Mouse (Mus musculus) erythroblast, embryonic 14.5 days (primary cell): ENCODE results near the gene Rpl13a. TPM values are rescaled to one million over a fixed set of nuclear protein-coding genes. Genes with fewer than 3 reads are reported as not detected.
"Not testable (repeated sequence)": the region's sequence is repeated elsewhere in the genome, so short reads cannot be mapped to it uniquely, and the experiment has no call there.

Source experiments
- H3K27me3 ChIP-seq: 2 replicates; pipeline ENCODE4 v1.6.1; 2012; ENCODE audit warnings: inconsistent platforms; ENCODE audit not compliant: control insufficient read depth
- H3K36me3 ChIP-seq: 2 replicates; pipeline ENCODE4 v1.6.1; 2012; ENCODE audit warnings: mild to moderate bottlenecking, inconsistent platforms; ENCODE audit not compliant: control insufficient read depth
- H3K4me1 ChIP-seq: 2 replicates; pipeline ENCODE4 v1.6.1; 2012; ENCODE audit warnings: inconsistent platforms; ENCODE audit not compliant: control insufficient read depth
- H3K4me3 ChIP-seq: replicated peaks from 2 replicates; pipeline ENCODE3; 2012; ENCODE audit warnings: moderate library complexity, mild to moderate bottlenecking, inconsistent platforms
- H3K9me3 ChIP-seq: 2 replicates; pipeline ENCODE4 v1.6.1; 2012; ENCODE audit warnings: low read length, inconsistent platforms, mixed read lengths; ENCODE audit not compliant: control insufficient read depth
- GATA1 ChIP-seq: IDR thresholded peaks from 2 replicates; pipeline ENCODE4 v1.6.1; 2012; ENCODE audit warnings: low read length, inconsistent platforms, mixed read lengths
- TAL1 ChIP-seq: IDR thresholded peaks from 3 replicates; pipeline ENCODE4 v1.6.1; 2012; ENCODE audit warnings: low read length, inconsistent platforms, mixed read lengths
- polyA plus RNA-seq: library from polyadenylated mRNA; stranded (reverse); fragments of >175 nt; gene quantifications from 2 replicates; pipeline ENCODE4 v1.2.3, GENCODE M21; 2012

Rpl13a gene
- polyA plus RNA-seq, 1 experiment = 438 TPM

- H3K27me3 ChIP-seq = no peaks in the 10 kb centered on the region
- TF ChIP-seq TAL1 (no peak), GATA1 (no peak)
- H3K4me3 ChIP-seq = no peak overlapping the region
- H3K4me1 ChIP-seq = no peaks in the 10 kb centered on the region; the same call in 1 of the 2 replicates
- H3K9me3 ChIP-seq = no peaks in the 10 kb centered on the region
- H3K36me3 ChIP-seq = no peaks in the 10 kb centered on the region
These were observed 28.5 kb downstream of the Rpl13a start for GRCm38 (mm10) chr7:45100046-45100445.

GRCm38 (mm10) chr7:45098541-45099240 is 29.9 kb downstream of the Rpl13a start:
- Histone ChIP-seq H3K4me1 (peaks cover 3% of the 10 kb centered on the region), H3K27me3 (no peaks in the 10 kb centered on the region), H3K36me3 (no peaks in the 10 kb centered on the region), H3K4me3 (no peak overlapping the region), H3K9me3 (no peaks in the 10 kb centered on the region)
- TF ChIP-seq GATA1 (no peak), TAL1 (no peak)

GRCm38 (mm10) chr7:45097479-45097878 is 31.1 kb downstream of the Rpl13a start:
- Histone ChIP-seq H3K27me3 (peaks cover 4% of the 10 kb centered on the region; the same call in 1 of the 2 replicates), H3K36me3 (no peaks in the 10 kb centered on the region), H3K4me3 (no peak overlapping the region), H3K4me1 (peaks cover 13% of the 10 kb centered on the region), H3K9me3 (no peaks in the 10 kb centered on the region)
- TF ChIP-seq TAL1 (no peak), GATA1 (no peak)

- H3K4me3 ChIP-seq, H3K36me3 ChIP-seq, H3K27me3 ChIP-seq, H3K9me3 ChIP-seq: not testable (repeated sequence)
- H3K4me1 ChIP-seq = peaks cover 26% of the 10 kb centered on the region
These were observed 32.6 kb downstream of the Rpl13a start for GRCm38 (mm10) chr7:45095965-45096364.

GRCm38 (mm10) chr7:45095367-45095766 is 33.2 kb downstream of the Rpl13a start:
- TF ChIP-seq GATA1 = no peak
- TF ChIP-seq TAL1 = no peak
- Histone ChIP-seq H3K27me3 (peaks cover 4% of the 10 kb centered on the region; the same call in 1 of the 2 replicates), H3K9me3 (no peaks in the 10 kb centered on the region), H3K4me1 (peaks cover 32% of the 10 kb centered on the region), H3K4me3 (no peak overlapping the region), H3K36me3 (no peaks in the 10 kb centered on the region)

GRCm38 (mm10) chr7:45094121-45094520 is 34.4 kb downstream of the Rpl13a start:
- Histone ChIP-seq H3K36me3 (no peaks in the 10 kb centered on the region), H3K4me3 (no peak overlapping the region), H3K27me3 (peaks cover 4% of the 10 kb centered on the region; the same call in 1 of the 2 replicates), H3K4me1 (peaks cover 35% of the 10 kb centered on the region), H3K9me3 (no peaks in the 10 kb centered on the region)
- no peak for TF ChIP-seq TAL1
- TF ChIP-seq GATA1 = no peak

- H3K36me3 ChIP-seq = no peaks in the 10 kb centered on the region
- H3K4me3 ChIP-seq = no peak overlapping the region
- TF ChIP-seq TAL1 (no peak), GATA1 (no peak)
- peaks cover 36% of the 10 kb centered on the region for H3K4me1 ChIP-seq
- no peaks in the 10 kb centered on the region for H3K9me3 ChIP-seq
- H3K27me3 ChIP-seq = peaks cover 4% of the 10 kb centered on the region; the same call in 1 of the 2 replicates
These were observed 35.0 kb downstream of the Rpl13a start for GRCm38 (mm10) chr7:45093516-45093905.

GRCm38 (mm10) chr7:45092828-45093515 is 35.6 kb downstream of the Rpl13a start:
- Histone ChIP-seq H3K9me3 (no peaks in the 10 kb centered on the region), H3K36me3 (no peaks in the 10 kb centered on the region), H3K4me1 (peaks cover 37% of the 10 kb centered on the region), H3K4me3 (no peak overlapping the region), H3K27me3 (peaks cover 4% of the 10 kb centered on the region; the same call in 1 of the 2 replicates)
- no peak for TF ChIP-seq TAL1
- no peak for TF ChIP-seq GATA1

- Histone ChIP-seq H3K4me1 (peaks cover 37% of the 10 kb centered on the region), H3K4me3 (peak within 1 kb of the TSS; percentile 56), H3K9me3 (no peaks in the 10 kb centered on the region), H3K27me3 (peaks cover 4% of the 10 kb centered on the region; the same call in 1 of the 2 replicates), H3K36me3 (no peaks in the 10 kb centered on the region)
- TF ChIP-seq GATA1 (no peak), TAL1 (no peak)
These were observed 36.5 kb downstream of the Rpl13a start, which contains the start of gene Rcn3 for GRCm38 (mm10) chr7:45092048-45092447. Rcn3 (minus strand) TSS chr7:45092221.
